Mouse (Mus musculus) thymus, adult 18-20 months (tissue): ENCODE data around the gene Slc31a2.

Experiments used
- DNase-seq, 2 experiments: peaks; one replicate each; pipeline ENCODE4 v3.0.0; 2022; ENCODE audit warnings: mixed read lengths in 2 of 2

Gene Slc31a2

DNA sequence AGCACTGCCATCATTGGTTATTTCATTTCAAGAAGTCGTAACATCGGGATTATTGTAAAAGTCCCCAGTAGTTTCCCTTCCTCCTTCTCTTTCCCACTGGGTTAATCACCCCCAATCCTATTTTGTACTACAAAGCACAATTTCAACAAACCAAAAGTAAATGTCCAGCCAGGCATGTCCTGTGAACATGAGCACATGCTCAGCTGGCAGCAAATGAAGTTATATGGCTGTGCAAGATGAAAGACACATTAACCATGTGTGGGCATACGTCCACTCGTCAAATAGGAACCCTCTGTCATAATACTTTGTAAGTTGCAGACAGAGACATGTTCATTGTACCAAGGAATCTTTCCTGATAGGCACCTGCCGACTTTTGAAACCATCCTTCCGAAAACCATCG is 20.6 kb downstream of the Slc31a2 start:
- no peak for DNase-seq

DNA sequence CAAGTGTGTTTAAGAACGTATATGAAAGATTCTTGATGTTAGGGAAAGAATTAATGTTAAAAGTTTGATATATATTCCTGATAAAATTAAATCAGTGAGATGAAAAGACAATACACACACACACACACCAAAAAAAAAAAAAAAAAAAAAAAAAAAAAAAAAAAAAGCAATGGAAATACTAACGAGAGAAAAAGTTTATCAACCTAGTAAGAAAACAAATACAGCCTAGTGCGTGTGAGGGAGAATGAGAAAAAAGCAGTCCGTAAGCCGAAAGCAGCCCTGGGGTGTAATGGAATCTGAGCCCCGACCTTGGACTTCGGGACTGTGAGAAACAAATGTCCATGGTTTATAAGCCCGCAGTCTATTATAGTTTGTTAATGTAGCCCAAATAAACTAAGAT is 23.2 kb downstream of the Slc31a2 start:
- DNase-seq, result no peak

DNA sequence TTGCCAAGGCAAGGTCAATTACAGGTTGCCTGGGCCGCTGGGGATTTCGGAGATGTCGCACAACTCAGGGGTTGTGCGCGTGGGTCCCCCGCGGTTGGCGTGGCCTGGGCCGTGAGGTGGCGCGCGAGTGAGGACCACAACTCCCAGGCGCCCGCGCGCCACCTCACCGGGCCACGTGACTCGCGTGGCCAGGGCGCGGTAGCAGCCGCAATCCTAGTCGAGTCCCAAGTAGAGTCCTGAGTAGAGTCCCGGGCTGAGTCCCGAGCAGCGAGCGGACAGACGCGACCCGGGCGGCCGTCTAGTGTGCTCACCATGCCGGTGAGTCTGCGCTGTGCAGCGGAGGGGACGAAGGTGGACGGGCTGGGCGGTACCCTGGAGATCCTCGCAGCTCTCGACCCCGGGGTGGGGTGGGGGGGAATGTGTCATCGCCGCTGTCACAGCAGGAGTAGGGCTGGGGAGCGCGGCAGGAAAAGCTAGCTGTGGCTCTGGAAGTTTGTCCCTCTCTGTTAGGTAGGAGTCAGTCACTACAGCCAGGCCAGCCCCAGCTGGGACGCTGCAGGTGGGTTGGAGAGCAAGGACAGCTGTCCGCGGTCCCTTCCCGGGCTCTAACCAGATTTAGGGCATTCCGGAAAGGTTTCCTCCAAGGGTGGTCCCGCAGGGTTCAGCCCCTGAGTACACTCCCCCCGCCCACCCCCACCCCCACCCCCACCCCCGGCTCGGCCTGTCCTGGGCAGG is 24.1 kb downstream of the Slc31a2 start:
- peak; percentile 55 to 56 for DNase-seq

DNA sequence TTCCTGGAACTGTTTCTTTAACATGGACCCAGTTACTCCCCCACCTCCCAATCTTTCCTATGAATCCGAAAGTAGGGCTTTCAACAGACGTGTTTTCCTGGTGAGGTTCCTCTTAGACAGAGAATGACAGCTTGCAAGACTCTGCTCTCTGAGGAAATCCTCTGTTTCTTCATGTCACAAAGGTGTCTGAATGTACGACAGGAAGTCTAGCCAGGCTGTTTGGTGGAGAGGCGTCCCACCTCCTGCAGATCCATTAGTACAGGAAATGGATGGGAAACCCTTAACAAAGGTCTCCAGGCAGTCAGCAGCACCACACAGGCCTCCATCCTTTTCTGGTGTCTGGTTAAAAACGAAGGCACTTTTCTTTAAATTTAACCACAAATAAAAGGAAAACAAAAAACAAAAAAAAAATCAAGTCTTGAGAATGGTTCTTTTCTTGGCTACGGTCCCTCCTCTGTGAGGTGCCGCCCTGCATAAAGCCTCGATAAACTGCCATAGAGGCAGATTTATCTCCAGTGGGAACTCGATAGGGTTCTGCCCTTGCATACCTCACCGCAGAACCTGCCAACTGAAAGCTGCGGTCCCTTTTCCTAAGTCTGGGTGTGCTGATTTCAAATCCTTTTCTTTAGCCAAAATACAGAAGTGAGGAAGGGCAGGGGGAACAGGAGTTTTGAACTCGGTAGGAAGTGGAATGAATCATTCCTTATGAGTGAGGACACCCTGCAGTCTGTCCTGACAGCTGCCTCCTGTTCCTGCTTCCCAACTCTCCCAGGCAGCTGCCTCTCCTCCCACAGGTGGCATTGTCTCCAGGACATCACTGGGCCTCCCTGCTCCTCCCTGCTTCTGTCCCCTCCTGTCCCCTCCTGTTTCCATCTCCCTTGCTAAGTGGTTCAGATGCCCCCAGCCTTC is 24.9 kb downstream of the Slc31a2 start:
- DNase-seq, result no peak

DNA sequence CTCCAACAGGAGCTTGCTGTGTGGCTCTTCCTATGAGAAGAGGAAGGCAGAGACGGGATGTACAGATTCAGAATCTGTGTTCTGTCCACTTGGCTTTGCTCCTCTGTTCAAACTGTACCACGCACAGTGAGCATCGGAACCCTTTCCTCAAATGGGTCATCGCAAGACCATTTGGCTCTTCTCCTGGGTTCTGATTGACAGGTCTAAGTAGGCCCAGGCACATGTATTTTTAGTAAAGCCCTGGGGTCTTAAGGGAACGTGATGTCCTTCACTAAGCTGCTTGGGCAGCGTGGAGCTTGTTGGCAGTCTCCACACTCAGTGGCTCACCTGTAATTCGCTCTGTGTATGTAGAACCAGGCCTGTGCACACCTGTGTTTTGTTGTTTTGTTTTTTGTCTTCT is 26.9 kb downstream of the Slc31a2 start:
- DNase-seq, result no peak

DNA sequence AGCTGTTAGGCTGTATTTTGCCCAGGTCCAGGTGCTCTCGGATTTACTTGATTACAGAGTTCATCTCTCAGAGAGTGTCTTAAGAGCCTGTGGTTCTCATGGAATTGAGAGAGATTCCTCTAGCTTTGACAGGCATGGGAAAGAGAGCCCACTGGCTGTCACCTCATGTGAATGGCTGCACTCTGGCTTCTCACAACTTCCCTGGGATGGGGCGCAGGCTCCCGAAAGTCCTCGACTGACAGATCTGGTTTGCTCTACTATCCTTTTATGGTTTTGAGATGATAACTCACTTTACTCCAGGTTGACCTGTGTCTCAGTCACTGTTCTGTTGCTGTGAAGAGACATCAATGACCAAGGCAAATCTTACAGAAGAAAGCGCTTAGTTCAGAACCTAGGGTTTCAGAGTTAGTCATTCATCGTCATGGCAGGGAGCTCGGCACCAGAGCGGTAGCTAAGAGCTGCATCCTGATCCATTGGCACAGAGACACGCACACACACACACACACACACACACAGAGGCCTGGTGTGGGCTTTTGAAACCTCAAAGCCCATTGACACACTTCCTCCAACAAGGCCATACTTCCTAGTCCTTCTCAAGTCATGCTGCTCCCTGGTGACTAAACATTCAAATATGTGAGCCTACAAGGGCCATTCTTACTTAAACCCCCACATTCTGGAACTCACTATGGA is 28.6 kb downstream of the Slc31a2 start:
- no peak for DNase-seq

DNA sequence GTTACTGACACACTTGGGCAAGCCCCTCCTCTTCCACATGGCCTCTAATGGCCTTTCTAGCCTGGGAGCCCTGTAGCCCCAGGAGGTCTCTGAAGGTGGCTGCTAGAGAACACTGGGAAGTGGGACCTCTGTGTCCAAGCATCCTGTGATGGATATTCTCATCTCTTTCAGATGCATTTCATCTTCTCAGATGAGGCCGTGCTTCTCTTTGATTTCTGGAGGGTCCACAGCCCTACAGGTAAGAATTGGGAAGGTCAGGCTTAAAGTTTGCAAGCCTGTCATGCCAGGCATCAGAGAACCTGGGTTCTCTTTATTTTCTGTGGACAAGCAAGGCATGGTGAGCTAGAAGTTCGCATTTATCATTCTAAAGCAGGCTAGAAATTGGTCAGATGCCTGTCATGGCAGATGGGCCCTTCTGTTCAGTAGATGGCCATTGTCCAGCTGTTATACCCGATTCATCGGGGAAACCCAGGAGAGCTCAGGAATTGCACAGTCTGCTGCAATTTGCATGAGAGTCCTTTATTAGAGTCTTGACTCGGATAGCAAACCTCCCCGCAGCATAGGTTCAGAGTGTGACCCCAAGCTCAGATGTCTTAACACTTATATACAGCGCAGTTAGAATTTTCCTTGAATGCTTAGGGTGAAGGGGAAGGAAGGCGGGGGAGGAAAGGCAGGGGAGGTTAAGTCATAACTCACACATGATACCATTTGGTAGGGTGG is 30.3 kb downstream of the Slc31a2 start:
- no peak for DNase-seq

DNA sequence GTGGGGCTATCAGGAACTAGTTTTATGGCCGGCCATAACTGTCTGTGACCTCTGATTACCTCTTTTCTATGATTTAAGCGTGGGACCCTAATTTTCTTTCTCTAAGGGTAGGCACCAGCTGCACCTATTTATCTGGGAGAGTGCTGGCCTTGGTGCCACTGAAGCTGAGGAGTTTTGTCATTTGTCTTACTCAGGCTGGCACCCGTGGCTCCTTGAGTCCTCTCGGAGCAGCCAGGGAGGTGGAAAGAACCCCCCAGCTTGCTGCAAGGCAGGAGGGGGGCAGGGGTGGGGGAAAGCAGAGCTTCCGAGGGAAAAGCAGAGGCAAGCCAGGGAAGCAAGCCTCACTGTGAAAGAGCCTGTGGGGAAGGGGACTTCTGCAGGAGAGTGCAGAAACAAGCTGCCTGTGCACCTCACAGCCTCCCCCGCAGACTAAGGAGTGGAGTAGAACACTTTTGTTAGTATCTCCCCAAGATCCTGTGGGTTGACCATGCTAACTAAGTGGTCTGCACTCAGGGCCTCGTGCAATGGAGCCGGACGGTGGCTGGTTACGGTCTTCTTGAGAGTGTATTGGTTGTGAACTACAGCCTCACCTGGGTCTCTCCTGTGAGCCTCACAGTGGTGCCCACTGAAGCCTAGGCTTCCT is 31.0 kb downstream of the Slc31a2 start:
- no peak for DNase-seq

DNA sequence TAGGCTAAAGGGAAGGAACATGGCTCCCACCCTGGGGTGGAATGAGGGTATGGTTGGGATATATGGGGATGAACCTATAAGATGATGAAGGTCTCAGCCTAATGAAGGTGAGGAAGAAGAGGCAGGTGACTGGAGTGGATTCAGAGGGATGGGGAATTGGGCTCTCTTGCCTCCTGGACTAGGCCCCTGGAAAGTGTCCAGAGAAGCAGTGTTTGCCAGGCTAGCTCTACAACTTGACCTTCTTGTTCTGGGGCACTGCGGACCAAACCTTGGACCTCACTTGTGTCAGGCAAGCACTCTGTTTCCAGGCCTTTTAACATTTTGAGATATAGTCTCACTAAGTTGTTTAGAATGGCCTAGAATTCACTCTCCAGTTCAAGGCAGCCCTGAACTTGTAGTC is 32.4 kb downstream of the Slc31a2 start:
- DNase-seq, result no peak

DNA sequence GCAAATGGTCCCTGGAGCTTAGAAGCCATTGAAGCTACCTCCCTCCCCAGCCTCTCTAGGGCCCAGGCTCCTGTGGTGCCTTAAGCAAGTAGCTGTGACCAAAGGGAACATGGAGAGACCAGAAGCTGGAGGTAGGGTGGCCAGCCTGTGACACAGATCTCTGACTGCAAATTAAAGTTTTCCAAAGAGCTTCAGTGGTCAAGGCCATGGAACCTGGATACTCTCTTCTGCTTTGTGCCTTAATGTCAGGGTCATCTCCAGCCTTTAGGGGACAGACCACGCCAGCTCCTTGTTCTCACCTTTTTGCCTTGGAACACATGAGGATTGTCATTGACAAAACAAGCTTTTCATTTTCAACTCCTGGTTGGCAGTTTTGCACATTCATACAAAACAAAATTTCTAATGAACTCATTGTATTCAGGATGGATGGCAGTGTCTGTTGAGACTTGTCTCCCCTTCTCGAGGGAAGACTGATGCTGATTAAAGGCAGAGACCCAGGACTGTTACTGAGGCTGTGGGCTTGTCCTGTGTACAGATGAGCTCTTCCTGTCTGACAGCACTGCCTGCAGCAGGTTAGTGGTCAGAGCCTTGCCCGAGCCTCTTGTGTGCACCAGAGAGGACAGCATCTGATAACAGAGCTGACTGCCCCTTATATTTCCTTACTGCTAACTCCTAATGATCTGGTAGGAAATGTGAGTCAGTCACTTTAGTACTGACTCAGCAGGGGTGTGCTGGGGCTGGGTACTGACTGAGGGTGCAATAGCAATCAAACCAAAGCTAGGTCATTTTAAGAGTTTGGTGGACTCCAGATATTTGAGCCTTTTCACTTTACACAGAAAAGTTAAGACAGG is 35.1 kb downstream of the Slc31a2 start:
- no peak for DNase-seq

DNA sequence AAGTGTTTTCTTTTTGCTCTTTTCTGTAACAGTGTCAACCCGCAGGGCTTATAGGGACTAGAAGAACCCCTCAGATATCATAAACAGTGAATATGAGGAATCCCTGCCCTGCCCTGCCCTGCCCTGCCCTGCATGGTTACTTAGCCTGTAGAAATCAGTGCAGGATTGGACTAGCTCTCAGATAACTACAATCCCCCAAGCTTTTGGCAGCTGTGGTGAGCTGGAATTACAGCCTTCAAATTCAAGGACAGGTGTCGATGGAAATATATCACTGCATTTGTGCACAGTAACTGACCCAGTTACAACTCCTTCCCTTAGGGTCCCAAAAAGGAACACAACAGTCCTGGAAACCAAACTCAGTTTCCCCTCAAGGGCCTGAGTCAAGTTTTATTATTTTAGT is 37.6 kb downstream of the Slc31a2 start:
- no peak for DNase-seq

DNA sequence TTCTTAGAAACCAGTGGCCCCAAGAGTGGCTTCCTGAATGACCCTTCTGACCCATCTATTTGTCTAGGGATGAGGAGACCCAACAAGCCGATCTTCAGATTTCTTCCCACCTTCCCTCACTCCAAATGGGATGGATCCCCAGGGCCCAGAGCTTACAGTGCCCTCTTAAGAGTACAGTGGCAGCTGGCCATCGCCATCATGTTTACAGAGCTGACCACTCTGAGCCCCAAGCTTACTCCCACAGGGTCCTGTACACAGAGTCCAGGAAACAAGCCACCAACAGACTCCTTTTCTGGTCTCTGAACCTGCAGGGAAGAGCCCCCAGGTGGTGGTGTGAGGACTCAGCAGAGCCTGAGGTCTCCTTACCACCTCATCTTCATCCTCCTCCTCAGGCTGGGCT is 40.4 kb downstream of the Slc31a2 start:
- DNase-seq, result no peak

DNA sequence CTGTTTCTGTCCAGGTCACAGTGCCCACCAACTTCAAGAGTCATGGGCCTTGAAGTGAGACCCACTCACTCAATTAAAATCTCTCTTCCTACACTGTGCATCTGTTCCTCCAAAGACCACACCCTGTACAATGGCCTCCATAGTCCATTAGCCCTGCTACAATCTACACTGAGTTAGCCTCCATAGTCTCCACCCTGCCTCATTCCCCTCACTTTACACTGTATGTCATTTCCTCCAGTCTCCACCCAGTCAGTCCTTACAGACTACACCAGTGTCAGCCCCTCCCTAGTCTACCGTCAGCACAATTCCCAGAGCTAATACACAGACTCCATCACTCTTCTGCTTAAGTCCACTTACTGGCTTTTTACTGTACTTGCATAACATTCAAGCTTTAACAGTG is 40.9 kb downstream of the Slc31a2 start:
- DNase-seq, result no peak

DNA sequence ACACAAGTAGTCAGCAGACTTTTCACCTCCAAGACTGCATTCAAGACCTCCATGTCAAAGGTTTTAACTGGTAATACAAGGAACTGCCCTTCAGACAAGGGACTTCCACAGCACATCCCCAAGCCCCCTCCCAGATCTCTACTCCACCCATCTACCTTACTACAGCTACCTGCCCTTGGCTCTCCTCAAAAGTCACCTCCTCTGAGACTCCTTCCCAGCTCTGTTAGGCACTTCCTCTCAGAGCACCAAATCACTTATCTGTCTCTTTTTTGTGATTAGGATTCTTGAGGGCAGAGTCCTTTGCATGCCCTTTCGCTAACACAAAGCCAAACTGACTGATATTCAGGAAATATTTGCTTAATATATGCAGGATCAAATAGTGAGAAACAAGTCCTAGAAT is 43.9 kb downstream of the Slc31a2 start:
- DNase-seq, result no peak

DNA sequence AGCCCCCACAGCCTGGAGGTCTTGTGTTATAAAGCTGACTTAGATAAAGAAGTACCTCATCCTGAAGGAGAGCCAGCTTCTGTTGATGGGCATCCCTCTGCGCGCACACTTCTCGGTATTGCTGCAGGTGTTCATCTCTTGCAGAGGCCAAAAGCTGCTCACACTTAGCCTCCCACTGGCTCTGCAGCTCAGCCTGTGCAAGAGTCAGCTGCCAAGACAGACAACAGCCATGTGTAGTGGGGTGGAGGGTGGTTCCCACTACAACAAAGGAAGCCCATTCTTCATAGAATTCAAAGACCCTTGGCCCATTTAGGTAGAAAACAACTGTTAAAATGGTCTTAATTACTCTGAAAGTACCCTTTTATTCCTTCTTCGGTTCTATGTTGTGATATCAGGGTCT is 44.5 kb downstream of the Slc31a2 start:
- DNase-seq, result no peak

DNA sequence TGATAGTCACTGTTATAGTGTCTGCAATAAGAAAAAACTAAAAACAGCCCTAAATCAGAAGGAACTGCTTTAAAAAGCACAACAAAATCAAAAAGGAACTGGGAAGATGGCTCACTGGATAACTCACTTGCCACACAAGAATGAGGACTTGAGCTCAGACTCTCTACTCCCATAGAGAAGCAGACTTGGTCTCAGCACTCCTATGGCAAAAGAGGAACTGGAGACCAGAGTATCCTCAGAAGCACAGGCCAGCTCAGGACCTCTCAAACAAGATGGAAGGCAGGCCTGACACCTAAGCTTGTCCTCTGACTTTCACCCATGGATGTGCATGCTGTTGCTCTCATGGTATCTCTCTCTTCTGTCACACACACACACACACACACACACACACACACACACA is 46.0 kb downstream of the Slc31a2 start:
- DNase-seq, result no peak

DNA sequence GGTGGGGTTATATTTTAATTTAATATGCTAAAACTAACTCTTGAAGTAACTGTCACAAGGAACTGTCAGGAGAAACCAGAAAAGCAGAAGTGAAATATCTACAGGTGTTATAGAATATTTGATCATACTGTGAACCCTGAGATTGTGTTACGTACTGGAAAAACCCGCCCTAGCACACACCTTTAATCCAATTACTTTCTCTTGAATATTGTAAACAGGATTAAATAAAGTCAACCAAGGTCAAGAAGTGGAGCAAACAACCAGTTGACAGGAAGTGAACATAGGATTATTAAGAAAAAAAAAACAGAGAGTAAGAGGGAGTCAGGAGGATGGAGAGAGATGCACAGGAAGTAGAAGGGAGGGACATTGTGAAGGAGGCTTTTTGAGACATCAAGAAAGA is 50.5 kb downstream of the Slc31a2 start:
- DNase-seq, result no peak

DNA sequence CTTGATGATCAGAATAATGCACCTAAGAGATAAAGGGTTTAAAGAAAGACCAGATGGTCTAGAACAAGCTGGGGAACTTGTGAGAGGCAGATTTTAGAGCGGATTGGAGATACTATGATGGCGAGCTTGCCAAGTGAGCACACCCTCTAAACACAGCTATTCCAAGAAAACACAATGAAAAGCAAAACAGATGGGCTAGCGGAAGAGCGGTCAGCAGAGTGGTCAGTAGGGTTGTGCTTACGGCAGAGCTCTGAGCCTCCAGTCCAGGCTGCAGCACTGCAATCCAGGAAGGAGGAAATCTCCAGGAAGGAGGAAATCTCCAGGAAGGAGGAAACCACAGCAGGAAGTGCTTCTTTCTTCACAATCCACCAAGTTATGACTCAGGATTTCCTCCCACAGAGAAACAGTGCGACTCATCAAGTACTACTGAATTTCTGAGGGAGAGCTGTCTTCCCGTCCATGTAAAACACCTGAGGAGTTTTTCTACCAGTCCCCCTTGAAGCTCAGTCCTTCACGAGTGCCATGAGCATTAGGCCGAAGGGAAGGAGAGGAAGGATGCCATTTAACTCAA is 51.4 kb downstream of the Slc31a2 start:
- no peak for DNase-seq

DNA sequence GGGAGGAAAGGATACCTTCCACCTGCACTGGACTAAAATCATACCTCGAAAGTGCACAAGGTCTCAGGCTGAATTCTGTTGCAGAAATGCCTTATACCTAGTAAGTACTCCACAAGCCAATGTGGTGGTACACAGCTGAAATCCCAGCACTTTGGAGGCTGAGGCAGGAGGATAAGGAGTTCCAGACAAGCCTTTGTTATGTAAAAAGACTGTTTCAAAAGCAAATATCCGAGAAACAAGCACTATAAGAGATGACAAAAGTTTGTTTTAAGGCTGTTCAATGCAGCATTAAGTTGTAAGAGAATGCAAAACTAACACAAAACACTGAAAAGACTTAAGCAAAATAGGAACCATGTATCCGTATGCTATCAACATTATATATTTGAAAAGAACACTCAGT is 52.2 kb downstream of the Slc31a2 start:
- no peak for DNase-seq

DNA sequence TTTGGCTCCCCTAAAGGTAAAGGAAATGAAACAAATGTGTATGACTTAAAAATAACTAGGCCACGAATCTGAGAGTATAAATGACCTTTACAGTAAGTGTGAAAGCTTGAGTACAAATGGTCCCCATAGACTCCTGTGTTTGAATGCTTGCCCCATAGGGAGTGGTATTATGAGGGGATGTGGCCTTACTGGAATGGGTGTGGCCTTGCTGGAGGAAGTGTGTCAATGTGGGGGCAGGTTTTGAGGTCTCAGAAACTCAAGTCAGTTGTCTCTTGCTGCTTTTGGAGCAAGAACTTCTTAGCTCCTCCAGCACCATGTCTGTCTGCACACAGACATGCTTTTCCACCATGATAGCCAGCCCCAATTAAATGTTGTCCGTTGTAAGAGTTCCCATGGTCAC is 54.1 kb downstream of the Slc31a2 start:
- DNase-seq, result no peak

DNA sequence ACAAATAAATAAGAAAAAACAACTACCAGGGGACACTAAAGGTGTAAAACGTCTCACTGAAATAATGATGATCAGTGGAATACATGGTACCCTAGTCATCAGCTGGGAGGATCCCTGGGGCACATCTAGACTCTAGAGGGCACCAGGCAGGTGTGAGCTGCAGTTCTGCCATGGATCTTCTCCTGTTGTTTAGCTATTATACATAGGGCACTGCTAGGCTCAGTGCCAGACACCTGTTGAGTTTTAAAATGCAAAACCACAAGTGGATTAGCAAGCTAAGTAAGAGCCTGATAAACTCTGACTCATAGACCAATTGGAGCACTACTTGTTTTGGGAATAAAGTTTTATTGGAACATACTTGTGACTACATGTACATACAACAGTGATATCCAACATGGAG is 55.9 kb downstream of the Slc31a2 start:
- DNase-seq, result no peak
